Mouse (Mus musculus) forebrain, embryonic 16.5 days (tissue): ENCODE measurements at regions not wholly inside any gene's neighbourhood (a gene's known extent, or its start where the extent isn't known, plus 50 kb on each side); places are given as distances from the start of the nearest gene placed in this dataset.

ENCODE experiments used
- ATAC-seq: fragments of 200-750 bp; cut with Nextera tagmentation; 2 replicates; pipeline ENCODE4 v1.8.0; 2017; ENCODE audit warnings: mild to moderate bottlenecking, moderate library complexity
- H3K27ac ChIP-seq: fragments of 300-500 bp; sonication (generic); 2 replicates; pipeline ENCODE4 v1.5.1; 2014; ENCODE audit warnings: low read length, control low read depth
- H3K27me3 ChIP-seq: fragments of 300-500 bp; sonication (generic); replicated peaks from 2 replicates; pipeline ENCODE4 v1.6.1; 2014; ENCODE audit warnings: low read length; ENCODE audit not compliant: control insufficient read depth, insufficient read depth
- H3K36me3 ChIP-seq: fragments of 300-500 bp; sonication (generic); 2 replicates; pipeline ENCODE4 v1.6.1; 2014; ENCODE audit not compliant: control insufficient read depth, insufficient read depth
- H3K4me1 ChIP-seq: fragments of 300-500 bp; sonication (generic); replicated peaks from 2 replicates; pipeline ENCODE4 v1.6.1; 2014; ENCODE audit warnings: low read length; ENCODE audit not compliant: control insufficient read depth, insufficient read depth
- H3K4me2 ChIP-seq: fragments of 300-500 bp; sonication (generic); 2 replicates; pipeline ENCODE4 v1.6.1; 2014; ENCODE audit warnings: mild to moderate bottlenecking, low read length, control low read depth
- H3K4me3 ChIP-seq: fragments of 300-500 bp; sonication (generic); replicated peaks from 2 replicates; pipeline ENCODE4 v1.5.1; 2014; ENCODE audit warnings: mild to moderate bottlenecking, low read length, control low read depth
- H3K9ac ChIP-seq: fragments of 300-500 bp; sonication (generic); replicated peaks from 2 replicates; pipeline ENCODE4 v1.6.1; 2014; ENCODE audit warnings: low read depth, low read length, control low read depth
- H3K9me3 ChIP-seq: fragments of 300-500 bp; sonication (generic); 2 replicates; pipeline ENCODE4 v1.6.1; 2016; ENCODE audit warnings: low read length; ENCODE audit not compliant: control insufficient read depth
- WGBS: fragments of 180-500 bp; shearing (Covaris S2); extraction: QIAGEN DNeasy Blood & Tissue Kit; methylation state at CpG from one replicate; pipeline ENCODE4 v1.1.7; 2014; 5-methylcytosine and 5-hydroxymethylcytosine counted together

DNA sequence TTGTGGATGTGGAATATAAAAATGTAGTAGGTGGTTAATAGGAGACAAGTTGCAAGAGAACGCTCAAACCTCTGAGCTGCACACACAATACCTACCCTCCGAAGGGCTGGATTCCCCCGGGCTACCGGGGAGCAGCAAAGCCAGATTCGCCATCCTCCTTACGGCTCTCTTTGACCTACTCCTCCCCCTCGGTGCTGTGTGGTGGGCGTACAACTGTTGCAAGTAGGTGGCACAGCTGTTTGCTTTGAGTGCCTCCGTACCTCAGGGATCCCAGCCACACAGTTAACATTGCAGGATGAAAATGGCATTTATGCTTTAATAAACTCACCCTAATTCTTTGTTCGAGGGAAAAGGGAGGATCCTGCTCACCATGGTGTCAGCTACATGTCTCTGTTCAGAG, 321.6 kb upstream of the Tbc1d5 start:
- no peak for ATAC-seq
- H3K4me2 ChIP-seq: no peak overlapping the region
- H3K9ac ChIP-seq: no peak overlapping the region
- no peak overlapping the region for H3K4me3 ChIP-seq
- H3K27me3 ChIP-seq: no peaks in the 10 kb centered on the region
- no peak overlapping the region for H3K27ac ChIP-seq
- H3K9me3 ChIP-seq: no peaks in the 10 kb centered on the region
- WGBS: 80% methylated on average over 10 of the region's 10 CpGs
- H3K4me1 ChIP-seq: no peaks in the 10 kb centered on the region
- no peaks in the 10 kb centered on the region for H3K36me3 ChIP-seq

DNA sequence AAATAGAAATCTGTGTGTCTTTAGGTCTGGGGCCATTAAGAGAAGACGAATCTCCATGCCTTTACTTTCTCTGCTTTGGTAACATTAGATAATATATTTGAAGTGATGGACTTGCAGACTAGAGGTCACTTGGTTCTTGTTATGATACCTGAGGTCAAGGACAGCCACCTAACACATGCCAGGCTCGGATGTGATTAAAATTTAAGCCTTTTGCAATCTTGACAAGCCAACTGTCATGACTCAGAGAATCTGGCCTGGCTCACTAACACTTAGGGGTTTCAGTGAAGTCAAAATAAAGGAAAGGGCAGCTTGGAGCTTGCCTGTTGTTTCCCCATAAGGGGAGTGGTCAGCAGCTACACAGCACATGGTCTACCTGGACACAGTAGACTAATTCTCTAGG, 320.4 kb upstream of the Tbc1d5 start:
- no peak overlapping the region for H3K9ac ChIP-seq
- H3K9me3 ChIP-seq: no peaks in the 10 kb centered on the region
- no peak for ATAC-seq
- H3K4me1 ChIP-seq: no peaks in the 10 kb centered on the region
- H3K27me3 ChIP-seq: no peaks in the 10 kb centered on the region
- no peak overlapping the region for H3K4me3 ChIP-seq
- H3K36me3 ChIP-seq: no peaks in the 10 kb centered on the region
- 80% methylated on average over 2 of the region's 2 CpGs for WGBS
- no peak overlapping the region for H3K4me2 ChIP-seq
- H3K27ac ChIP-seq: no peak overlapping the region

DNA sequence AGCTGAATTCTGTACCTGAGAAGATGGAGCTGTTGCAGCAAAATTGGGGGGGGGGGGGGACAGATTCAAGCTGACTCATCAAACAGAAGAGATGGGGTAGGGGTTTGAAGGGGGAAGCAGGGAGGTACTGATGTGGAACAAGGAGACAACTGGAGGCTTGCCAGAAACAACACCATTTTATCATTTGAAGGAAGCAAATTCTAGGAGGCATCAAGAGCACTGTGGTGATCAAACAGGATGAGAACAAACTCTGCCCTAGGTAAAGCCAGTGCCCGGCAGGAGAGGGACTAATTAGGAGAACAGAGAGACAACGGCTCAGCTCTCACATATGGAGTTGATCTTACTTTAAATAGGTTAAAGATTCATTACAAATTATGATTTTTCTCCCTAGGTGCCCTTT, 315.9 kb upstream of the Tbc1d5 start:
- no peaks in the 10 kb centered on the region for H3K4me1 ChIP-seq
- no peaks in the 10 kb centered on the region for H3K36me3 ChIP-seq
- no peak overlapping the region for H3K9ac ChIP-seq
- H3K27me3 ChIP-seq: no peaks in the 10 kb centered on the region
- ATAC-seq: no peak
- no peak overlapping the region for H3K27ac ChIP-seq
- 55% methylated on average over 2 of the region's 2 CpGs for WGBS
- no peak overlapping the region for H3K4me3 ChIP-seq
- H3K9me3 ChIP-seq: no peaks in the 10 kb centered on the region
- H3K4me2 ChIP-seq: no peak overlapping the region

DNA sequence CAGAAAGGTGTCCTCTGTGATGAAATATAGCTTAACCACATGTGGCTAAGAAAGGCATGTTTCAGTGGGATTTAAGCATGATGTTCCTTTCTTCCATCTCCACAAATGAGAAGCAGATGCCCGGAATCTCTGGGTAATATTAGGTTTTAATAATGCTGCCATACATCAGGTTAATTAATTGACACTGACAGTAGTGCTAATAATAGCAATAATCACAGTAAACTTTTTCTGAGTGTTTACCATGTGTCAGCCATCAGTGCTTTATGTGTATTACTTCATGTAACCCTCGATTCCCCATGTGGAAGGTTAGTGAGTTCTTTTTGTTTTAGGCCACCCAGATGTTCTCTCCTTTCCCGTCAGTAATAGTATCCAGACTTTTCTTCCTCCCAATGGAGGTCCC, 310.2 kb upstream of the Tbc1d5 start:
- H3K4me1 ChIP-seq: no peaks in the 10 kb centered on the region
- H3K36me3 ChIP-seq: no peaks in the 10 kb centered on the region
- 93% methylated on average over 3 of the region's 3 CpGs for WGBS

DNA sequence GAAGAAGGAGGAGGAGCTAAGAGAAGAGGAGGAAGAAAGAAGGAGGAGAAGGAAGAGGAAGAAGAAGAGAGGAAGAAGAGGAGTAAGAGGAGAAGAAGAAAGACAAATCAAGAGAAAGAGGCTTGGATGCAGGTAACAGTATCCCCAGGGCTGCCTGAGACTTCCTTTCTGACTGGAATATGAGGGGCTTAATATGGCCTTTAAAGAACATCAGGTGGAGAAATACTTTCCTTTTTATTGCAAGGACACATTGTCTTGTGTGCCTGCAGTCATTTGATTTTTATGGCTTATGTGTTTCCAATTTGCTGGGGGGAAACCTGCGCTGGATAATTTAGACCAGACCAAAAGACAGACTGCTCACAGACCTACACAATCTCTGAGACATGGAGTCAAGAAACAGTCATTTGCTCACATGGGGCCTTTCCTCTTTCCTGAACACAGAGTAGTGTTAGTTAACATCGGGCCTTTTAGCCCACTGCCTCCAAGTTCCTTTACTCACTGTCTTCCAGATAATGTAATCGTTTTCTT, 308.8 kb upstream of the Tbc1d5 start:
- H3K27me3 ChIP-seq: no peaks in the 10 kb centered on the region
- no peaks in the 10 kb centered on the region for H3K4me1 ChIP-seq
- no peak for ATAC-seq
- H3K36me3 ChIP-seq: no peaks in the 10 kb centered on the region
- over 99% methylated on average over 3 of the region's 3 CpGs for WGBS
- no peak overlapping the region for H3K9ac ChIP-seq
- no peaks in the 10 kb centered on the region for H3K9me3 ChIP-seq
- no peak overlapping the region for H3K27ac ChIP-seq
- no peak overlapping the region for H3K4me2 ChIP-seq
- no peak overlapping the region for H3K4me3 ChIP-seq

More for the DNA sequence above, 310.2 kb upstream of the Tbc1d5 start:
- Histone ChIP-seq H3K9ac (no peak overlapping the region), H3K27me3 (no peaks in the 10 kb centered on the region), H3K4me3 (no peak overlapping the region), H3K9me3 (no peaks in the 10 kb centered on the region), H3K4me2 (no peak overlapping the region), H3K27ac (no peak overlapping the region)
- no peak for ATAC-seq

DNA sequence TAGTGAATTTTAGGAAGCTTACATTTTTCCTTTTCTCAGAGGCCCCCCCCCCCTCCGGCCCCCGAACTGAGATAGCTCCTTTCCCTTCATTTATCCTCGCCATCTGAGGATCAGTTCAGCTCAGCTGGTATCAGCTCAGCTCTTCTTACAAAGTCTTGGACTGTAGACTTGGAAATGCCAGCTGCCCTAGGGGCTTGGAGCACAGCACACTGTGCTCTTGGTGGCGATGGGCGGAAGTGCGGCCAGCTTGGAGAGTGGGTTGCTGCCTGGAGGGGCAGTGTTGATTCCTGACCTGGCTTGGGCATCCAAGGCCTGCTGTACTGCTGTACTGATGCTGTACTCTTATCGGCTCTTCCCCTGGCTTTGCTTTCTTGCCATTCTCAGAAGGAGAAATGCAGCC, 298.7 kb upstream of the Tbc1d5 start:
- Histone ChIP-seq H3K27ac (no peak overlapping the region), H3K9me3 (peaks cover 5% of the 10 kb centered on the region), H3K4me2 (no peak overlapping the region), H3K4me3 (no peak overlapping the region), H3K27me3 (no peaks in the 10 kb centered on the region), H3K9ac (no peak overlapping the region), H3K36me3 (no peaks in the 10 kb centered on the region), H3K4me1 (no peaks in the 10 kb centered on the region)
- no peak for ATAC-seq
- 89% methylated on average over 7 of the region's 7 CpGs for WGBS

DNA sequence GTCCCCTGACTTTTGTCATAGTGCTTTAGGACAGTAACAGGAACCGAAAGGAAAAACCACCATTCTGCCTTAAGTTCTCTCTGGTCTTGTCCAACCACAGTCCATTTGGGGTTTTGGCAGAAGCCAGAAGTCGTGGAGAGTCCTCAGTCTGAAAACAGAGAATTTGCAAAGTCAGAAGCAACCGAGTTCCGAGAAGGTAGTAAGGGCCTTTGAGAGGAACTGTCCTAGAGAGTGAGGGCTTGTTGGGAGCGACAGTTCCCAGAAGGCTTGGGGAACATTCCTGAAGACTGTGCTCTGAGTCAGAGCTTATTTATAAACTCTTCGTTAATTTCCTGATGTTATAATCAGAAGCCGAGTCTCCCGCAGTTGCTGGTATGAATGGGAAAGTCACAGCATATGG, 298.3 kb upstream of the Tbc1d5 start:
- ATAC-seq: no peak

DNA sequence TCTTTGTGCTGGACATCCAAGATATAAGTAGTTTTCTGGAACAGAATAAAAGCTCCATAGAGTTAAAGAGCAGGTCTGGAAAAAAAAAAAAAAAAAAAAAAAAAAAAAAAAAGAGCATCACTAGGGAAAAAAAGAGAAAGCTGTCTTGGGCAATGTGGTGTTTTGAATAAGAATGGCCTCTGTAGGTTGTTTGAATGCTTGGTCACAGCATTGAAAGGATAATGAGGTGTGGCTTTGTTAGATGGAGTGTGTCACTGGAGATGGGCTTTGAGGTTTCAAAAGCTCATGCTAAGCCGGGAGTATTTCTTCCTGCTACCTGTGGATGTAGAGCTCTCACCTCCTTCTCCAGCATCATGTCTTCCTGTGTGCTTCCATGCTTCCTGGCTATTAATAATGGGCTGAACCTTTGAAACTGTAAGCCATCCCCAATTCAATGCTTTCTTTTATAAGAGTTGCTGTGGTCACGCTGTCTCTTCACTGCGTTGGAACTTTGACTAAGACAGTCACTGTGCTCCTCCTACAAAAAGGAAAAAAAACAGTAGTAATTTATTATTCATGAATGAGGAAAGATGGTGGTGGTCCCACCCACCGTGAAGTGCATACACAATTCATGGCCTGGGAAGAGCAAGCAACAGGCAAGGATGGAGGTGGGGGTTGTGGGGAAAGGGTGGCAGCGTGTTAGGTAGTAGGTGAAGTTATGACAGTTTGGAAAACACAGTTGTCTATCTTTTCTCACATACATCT, 283.2 kb upstream of the Tbc1d5 start:
- Histone ChIP-seq H3K27me3 (no peaks in the 10 kb centered on the region), H3K4me2 (peak overlapping the region; percentile 47), H3K4me3 (no peak overlapping the region; the same call in 1 of the 2 replicates), H3K27ac (no peak overlapping the region), H3K4me1 (peaks cover 6% of the 10 kb centered on the region; the same call in 1 of the 2 replicates), H3K9ac (no peak overlapping the region; the same call in 1 of the 2 replicates), H3K36me3 (no peaks in the 10 kb centered on the region), H3K9me3 (no peaks in the 10 kb centered on the region)
- ATAC-seq: no peak
- WGBS: 28% methylated on average over 5 of the region's 5 CpGs

More for the DNA sequence above, 298.3 kb upstream of the Tbc1d5 start:
- no peaks in the 10 kb centered on the region for H3K4me1 ChIP-seq
- H3K27me3 ChIP-seq: no peaks in the 10 kb centered on the region
- H3K9ac ChIP-seq: no peak overlapping the region
- H3K4me2 ChIP-seq: no peak overlapping the region
- WGBS: 89% methylated on average over 8 of the region's 8 CpGs
- H3K36me3 ChIP-seq: no peaks in the 10 kb centered on the region
- H3K4me3 ChIP-seq: no peak overlapping the region
- H3K27ac ChIP-seq: no peak overlapping the region
- H3K9me3 ChIP-seq: peaks cover 5% of the 10 kb centered on the region

DNA sequence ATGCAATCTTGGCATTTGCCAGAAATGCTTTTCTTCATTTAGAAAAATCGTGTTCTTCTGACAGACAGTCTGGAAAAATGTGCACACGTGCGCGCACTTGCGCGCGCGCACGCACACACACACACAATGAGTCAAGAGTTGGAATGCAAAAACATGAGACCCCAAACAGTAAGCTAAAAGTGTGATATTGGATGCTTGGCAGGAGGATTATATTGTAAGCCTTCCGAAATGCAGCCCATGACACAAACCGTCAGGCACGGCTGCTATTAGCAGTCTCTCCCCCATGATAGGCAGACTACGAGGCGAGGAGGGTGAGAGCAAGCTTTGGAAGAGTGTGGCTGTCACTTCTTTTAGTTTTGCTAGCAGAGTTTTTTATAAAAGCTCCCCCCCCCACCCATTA, 282.1 kb upstream of the Tbc1d5 start:
- Histone ChIP-seq H3K36me3 (no peaks in the 10 kb centered on the region), H3K9ac (peak overlapping the region; percentile 16; the same call in 1 of the 2 replicates), H3K9me3 (no peaks in the 10 kb centered on the region), H3K27ac (no peak overlapping the region), H3K4me2 (peak overlapping the region; percentile 47), H3K27me3 (no peaks in the 10 kb centered on the region), H3K4me3 (peak overlapping the region; percentile 37), H3K4me1 (peaks cover 6% of the 10 kb centered on the region; the same call in 1 of the 2 replicates)
- ATAC-seq: peak; percentile 86
- WGBS: 17% methylated on average over 14 of the region's 14 CpGs
